Mouse (Mus musculus): ENCODE measurements at regions not wholly inside any gene's neighbourhood (a gene's known extent, or its start where the extent isn't known, plus 50 kb on each side); places are given as distances from the start of the nearest gene placed in this dataset.

DNA sequence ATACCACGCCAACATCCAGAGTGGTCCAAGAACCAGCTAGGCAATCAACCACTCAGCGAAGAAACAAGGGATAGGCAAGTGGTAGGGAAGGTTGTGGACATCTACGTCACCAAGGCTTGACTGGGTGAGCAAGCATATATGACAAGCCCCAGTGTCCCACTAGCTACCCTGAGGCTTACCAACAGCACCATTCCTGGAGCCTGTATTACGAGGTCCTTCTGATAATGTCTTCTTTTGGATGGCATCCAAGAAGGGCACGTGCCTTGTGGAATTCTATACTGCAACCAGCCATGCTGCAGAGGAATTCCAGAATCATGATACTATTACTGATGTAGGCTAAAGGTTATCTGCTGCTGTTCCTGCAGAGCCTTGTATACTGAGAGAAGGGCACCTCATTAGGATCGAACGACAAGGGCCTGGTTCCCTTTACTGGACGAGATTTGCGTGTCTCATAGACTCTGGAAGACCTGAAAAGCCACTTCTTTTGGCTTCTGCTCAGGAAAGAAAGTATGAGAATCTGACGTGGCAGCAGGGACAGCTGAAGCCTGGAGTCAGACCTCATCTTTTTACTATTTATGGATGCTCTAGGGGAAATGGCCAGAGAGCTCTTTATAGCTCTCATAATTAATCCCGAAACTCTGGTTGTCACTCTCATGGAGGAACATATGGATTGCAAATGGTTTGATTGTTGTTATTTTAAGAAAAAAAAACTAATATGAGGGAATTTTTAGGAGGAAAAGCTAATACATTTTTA is 101.5 kb upstream of the Rmdn2 start:
- WGBS = 24% methylated on average over 11 of the region's 11 CpGs
- Histone ChIP-seq H3K9ac (ENCODE audit: low read length) (no peak overlapping the region), H3K4me1 (ENCODE audit: control insufficient read depth in 2 of 2, insufficient read depth in 2 of 2, low read length in 2 of 2) (peaks cover 19 to 21% of the 10 kb centered on the region in 2 experiments), H3K27ac (replicated peaks in 1 of 2; ENCODE audit: control insufficient read depth in 1 of 2, insufficient read depth in 1 of 2, low read depth in 2 of 2, low read length in 2 of 2) (peak overlapping the region; percentile 46 to 73; a peak in 3 of 4 replicates), H3K9me3 (ENCODE audit: control insufficient read depth, low read length) (no peaks in the 10 kb centered on the region), H3K4me3 (ENCODE audit: control insufficient read depth in 1 of 2, insufficient read depth in 1 of 2, low read depth in 1 of 2, low read length in 2 of 2) (no peak overlapping the region), H3K27me3 (ENCODE audit: control insufficient read depth, insufficient read depth, low read length) (no peaks in the 10 kb centered on the region), H3K4me2 (ENCODE audit: low read length) (peak overlapping the region; percentile 24; the same call in 1 of the 2 replicates), H3K36me3 (ENCODE audit: control insufficient read depth, insufficient read depth, low read length) (no peaks in the 10 kb centered on the region)
- ATAC-seq (ENCODE audit: insufficient number of reproducible peaks, insufficient read depth, low FRiP score, low read depth) = peak; percentile 58

DNA sequence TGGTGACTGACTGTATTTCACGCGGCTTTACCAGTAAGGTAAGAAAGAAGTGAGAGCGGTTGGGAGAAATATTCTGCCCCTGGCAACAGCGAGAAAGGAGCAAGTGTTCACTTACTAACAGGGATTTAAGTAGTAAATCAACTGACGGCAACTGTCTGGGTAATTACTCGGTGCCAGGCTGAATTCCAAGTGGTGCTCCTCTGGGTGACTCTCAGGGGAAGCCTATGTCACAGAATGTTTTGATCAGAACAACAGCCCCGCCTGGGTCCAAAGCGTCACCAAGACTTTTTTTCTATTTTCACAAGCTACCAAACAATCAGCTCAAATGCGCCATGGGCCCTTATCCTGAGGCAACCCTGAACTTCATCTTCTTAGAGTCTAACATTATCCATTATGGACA is 100.4 kb upstream of the Rmdn2 start:
- Histone ChIP-seq H3K4me3 (ENCODE audit: control insufficient read depth in 1 of 2, insufficient read depth in 1 of 2, low read depth in 1 of 2, low read length in 2 of 2) (no peak overlapping the region), H3K4me1 (ENCODE audit: control insufficient read depth in 2 of 2, insufficient read depth in 2 of 2, low read length in 2 of 2) (peaks cover 19 to 21% of the 10 kb centered on the region in 2 experiments), H3K9me3 (ENCODE audit: control insufficient read depth, low read length) (no peaks in the 10 kb centered on the region), H3K4me2 (ENCODE audit: low read length) (no peak overlapping the region), H3K27me3 (ENCODE audit: control insufficient read depth, insufficient read depth, low read length) (no peaks in the 10 kb centered on the region), H3K36me3 (ENCODE audit: control insufficient read depth, insufficient read depth, low read length) (no peaks in the 10 kb centered on the region), H3K27ac (replicated peaks in 1 of 2; ENCODE audit: control insufficient read depth in 1 of 2, insufficient read depth in 1 of 2, low read depth in 2 of 2, low read length in 2 of 2) (no peak overlapping the region), H3K9ac (ENCODE audit: low read length) (no peak overlapping the region)
- ATAC-seq (ENCODE audit: insufficient number of reproducible peaks, insufficient read depth, low FRiP score, low read depth) = no peak
- WGBS = 89% methylated on average over 9 of the region's 9 CpGs

GRCm38 (mm10) chr17:79514076-79514475 is 97.6 kb upstream of the Rmdn2 start:
- Histone ChIP-seq H3K36me3 (ENCODE audit: control insufficient read depth, insufficient read depth, low read length) (no peaks in the 10 kb centered on the region), H3K4me2 (ENCODE audit: low read length) (no peak overlapping the region), H3K4me3 (ENCODE audit: control insufficient read depth in 1 of 2, insufficient read depth in 1 of 2, low read depth in 1 of 2, low read length in 2 of 2) (no peak overlapping the region), H3K4me1 (ENCODE audit: control insufficient read depth in 2 of 2, insufficient read depth in 2 of 2, low read length in 2 of 2) (peaks cover 18% of the 10 kb centered on the region in 2 experiments), H3K27ac (replicated peaks in 1 of 2; ENCODE audit: control insufficient read depth in 1 of 2, insufficient read depth in 1 of 2, low read depth in 2 of 2, low read length in 2 of 2) (no peak overlapping the region), H3K9me3 (ENCODE audit: control insufficient read depth, low read length) (no peaks in the 10 kb centered on the region), H3K27me3 (ENCODE audit: control insufficient read depth, insufficient read depth, low read length) (no peaks in the 10 kb centered on the region), H3K9ac (ENCODE audit: low read length) (no peak overlapping the region)
- 86% methylated on average over 7 of the region's 7 CpGs for whole genome bisulfite sequencing
- no peak for ATAC-seq (ENCODE audit: insufficient number of reproducible peaks, insufficient read depth, low FRiP score, low read depth)

DNA sequence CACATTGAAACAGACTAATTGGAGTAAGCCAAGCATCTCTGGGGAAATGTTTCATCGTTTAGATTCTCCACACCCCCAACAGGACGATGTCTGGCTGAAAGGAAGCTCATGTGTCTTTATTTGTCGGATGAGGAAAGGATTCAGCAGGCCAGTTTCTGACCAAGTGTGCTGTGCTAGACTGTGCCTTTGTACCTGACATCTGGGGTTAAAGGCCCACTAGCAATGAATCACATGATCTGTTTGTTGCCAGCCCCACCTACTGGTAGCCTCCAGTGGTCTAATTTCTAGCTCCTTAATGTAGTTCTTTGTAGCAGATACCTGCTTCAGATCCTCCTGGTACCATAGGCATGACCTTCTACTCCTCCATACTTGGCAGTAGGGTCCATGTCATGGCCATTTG is 93.5 kb upstream of the Rmdn2 start:
- Histone ChIP-seq H3K9me3 (ENCODE audit: control insufficient read depth, low read length) (no peaks in the 10 kb centered on the region), H3K4me1 (ENCODE audit: control insufficient read depth in 2 of 2, insufficient read depth in 2 of 2, low read length in 2 of 2) (peaks cover 3 to 5% of the 10 kb centered on the region in 2 experiments; a peak in 3 of 4 replicates), H3K4me3 (ENCODE audit: control insufficient read depth in 1 of 2, insufficient read depth in 1 of 2, low read depth in 1 of 2, low read length in 2 of 2) (no peak overlapping the region), H3K9ac (ENCODE audit: low read length) (no peak overlapping the region), H3K4me2 (ENCODE audit: low read length) (no peak overlapping the region), H3K36me3 (ENCODE audit: control insufficient read depth, insufficient read depth, low read length) (no peaks in the 10 kb centered on the region), H3K27me3 (ENCODE audit: control insufficient read depth, insufficient read depth, low read length) (no peaks in the 10 kb centered on the region), H3K27ac (replicated peaks in 1 of 2; ENCODE audit: control insufficient read depth in 1 of 2, insufficient read depth in 1 of 2, low read depth in 2 of 2, low read length in 2 of 2) (no peak overlapping the region)
- no peak for ATAC-seq (ENCODE audit: insufficient number of reproducible peaks, insufficient read depth, low FRiP score, low read depth)
- 61% methylated on average over 3 of the region's 3 CpGs for WGBS

- H3K4me3 ChIP-seq (ENCODE audit: control insufficient read depth in 1 of 2, insufficient read depth in 1 of 2, low read depth in 1 of 2, low read length in 2 of 2) = no peak overlapping the region
- ATAC-seq (ENCODE audit: insufficient number of reproducible peaks, insufficient read depth, low FRiP score, low read depth) = no peak
- no peak overlapping the region for H3K27ac ChIP-seq (replicated peaks in 1 of 2; ENCODE audit: control insufficient read depth in 1 of 2, insufficient read depth in 1 of 2, low read depth in 2 of 2, low read length in 2 of 2)
- H3K4me2 ChIP-seq (ENCODE audit: low read length) = no peak overlapping the region
- H3K36me3 ChIP-seq (ENCODE audit: control insufficient read depth, insufficient read depth, low read length) = no peaks in the 10 kb centered on the region
- 60% methylated on average over 5 of the region's 5 CpGs for WGBS
- no peaks in the 10 kb centered on the region for H3K27me3 ChIP-seq (ENCODE audit: control insufficient read depth, insufficient read depth, low read length)
- H3K9ac ChIP-seq (ENCODE audit: low read length) = no peak overlapping the region
- no peaks in the 10 kb centered on the region for H3K9me3 ChIP-seq (ENCODE audit: control insufficient read depth, low read length)
- peaks cover 0 to 2% of the 10 kb centered on the region in 2 experiments; a peak in 2 of 4 replicates for H3K4me1 ChIP-seq (ENCODE audit: control insufficient read depth in 2 of 2, insufficient read depth in 2 of 2, low read length in 2 of 2)
Measured at GRCm38 (mm10) chr17:79518696-79519095, 93.0 kb upstream of the Rmdn2 start.

- Histone ChIP-seq H3K36me3 (ENCODE audit: control insufficient read depth, insufficient read depth, low read length) (no peaks in the 10 kb centered on the region), H3K4me3 (ENCODE audit: control insufficient read depth in 1 of 2, insufficient read depth in 1 of 2, low read depth in 1 of 2, low read length in 2 of 2) (no peak overlapping the region), H3K4me1 (ENCODE audit: control insufficient read depth in 2 of 2, insufficient read depth in 2 of 2, low read length in 2 of 2) (no peaks in the 10 kb centered on the region), H3K27ac (replicated peaks in 1 of 2; ENCODE audit: control insufficient read depth in 1 of 2, insufficient read depth in 1 of 2, low read depth in 2 of 2, low read length in 2 of 2) (no peak overlapping the region), H3K27me3 (ENCODE audit: control insufficient read depth, insufficient read depth, low read length) (no peaks in the 10 kb centered on the region), H3K4me2 (ENCODE audit: low read length) (no peak overlapping the region), H3K9me3 (ENCODE audit: control insufficient read depth, low read length) (no peaks in the 10 kb centered on the region), H3K9ac (ENCODE audit: low read length) (no peak overlapping the region)
- no peak for ATAC-seq (ENCODE audit: insufficient number of reproducible peaks, insufficient read depth, low FRiP score, low read depth)
- WGBS = 61% methylated on average over 4 of the region's 4 CpGs
Measured at GRCm38 (mm10) chr17:79519356-79519755, 92.3 kb upstream of the Rmdn2 start.

DNA sequence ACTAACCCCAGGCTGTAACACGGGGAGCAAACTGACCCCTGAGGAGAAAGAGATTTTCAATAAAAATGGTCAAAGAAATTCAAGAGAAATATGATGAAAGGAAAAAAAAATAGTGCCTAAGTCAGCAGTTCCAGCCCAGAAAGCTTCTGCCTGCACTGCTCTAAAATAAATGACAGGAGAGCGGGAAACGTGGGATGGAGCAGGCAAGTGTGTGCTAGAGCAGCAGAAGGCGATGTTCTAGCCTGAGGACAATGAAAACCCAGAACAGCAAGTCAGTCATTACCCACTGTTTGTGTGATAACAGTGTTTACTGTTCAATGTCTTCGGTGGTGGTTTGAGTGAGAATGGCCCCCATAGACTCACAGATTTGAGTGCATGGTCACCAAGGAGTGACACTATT is 91.4 kb upstream of the Rmdn2 start:
- 86% methylated on average over 5 of the region's 5 CpGs for WGBS
- ATAC-seq (ENCODE audit: insufficient number of reproducible peaks, insufficient read depth, low FRiP score, low read depth) = no peak
- no peaks in the 10 kb centered on the region for H3K36me3 ChIP-seq (ENCODE audit: control insufficient read depth, insufficient read depth, low read length)

GRCm38 (mm10) chr17:79521691-79522090 is 90.0 kb upstream of the Rmdn2 start:
- no peak for ATAC-seq (ENCODE audit: insufficient number of reproducible peaks, insufficient read depth, low FRiP score, low read depth)
- 95% methylated on average over 7 of the region's 7 CpGs for WGBS
- Histone ChIP-seq H3K4me3 (ENCODE audit: control insufficient read depth in 1 of 2, insufficient read depth in 1 of 2, low read depth in 1 of 2, low read length in 2 of 2) (no peak overlapping the region), H3K4me2 (ENCODE audit: low read length) (no peak overlapping the region), H3K4me1 (ENCODE audit: control insufficient read depth in 2 of 2, insufficient read depth in 2 of 2, low read length in 2 of 2) (no peaks in the 10 kb centered on the region), H3K9ac (ENCODE audit: low read length) (no peak overlapping the region), H3K27ac (replicated peaks in 1 of 2; ENCODE audit: control insufficient read depth in 1 of 2, insufficient read depth in 1 of 2, low read depth in 2 of 2, low read length in 2 of 2) (no peak overlapping the region), H3K36me3 (ENCODE audit: control insufficient read depth, insufficient read depth, low read length) (no peaks in the 10 kb centered on the region), H3K27me3 (ENCODE audit: control insufficient read depth, insufficient read depth, low read length) (no peaks in the 10 kb centered on the region), H3K9me3 (ENCODE audit: control insufficient read depth, low read length) (no peaks in the 10 kb centered on the region)

More for the DNA sequence above, 91.4 kb upstream of the Rmdn2 start:
- Histone ChIP-seq H3K9ac (ENCODE audit: low read length) (no peak overlapping the region), H3K27me3 (ENCODE audit: control insufficient read depth, insufficient read depth, low read length) (no peaks in the 10 kb centered on the region), H3K4me2 (ENCODE audit: low read length) (no peak overlapping the region), H3K27ac (replicated peaks in 1 of 2; ENCODE audit: control insufficient read depth in 1 of 2, insufficient read depth in 1 of 2, low read depth in 2 of 2, low read length in 2 of 2) (no peak overlapping the region), H3K4me3 (ENCODE audit: control insufficient read depth in 1 of 2, insufficient read depth in 1 of 2, low read depth in 1 of 2, low read length in 2 of 2) (no peak overlapping the region), H3K9me3 (ENCODE audit: control insufficient read depth, low read length) (no peaks in the 10 kb centered on the region), H3K4me1 (ENCODE audit: control insufficient read depth in 2 of 2, insufficient read depth in 2 of 2, low read length in 2 of 2) (no peaks in the 10 kb centered on the region)
